Mouse (Mus musculus): ENCODE data around the gene Olfr524. TPM values are rescaled to one million over a fixed set of nuclear protein-coding genes. Genes with fewer than 3 reads are reported as not detected.

The Olfr524 gene
- total RNA-seq, 2 experiments from 2014 or later, result not detected

DNA sequence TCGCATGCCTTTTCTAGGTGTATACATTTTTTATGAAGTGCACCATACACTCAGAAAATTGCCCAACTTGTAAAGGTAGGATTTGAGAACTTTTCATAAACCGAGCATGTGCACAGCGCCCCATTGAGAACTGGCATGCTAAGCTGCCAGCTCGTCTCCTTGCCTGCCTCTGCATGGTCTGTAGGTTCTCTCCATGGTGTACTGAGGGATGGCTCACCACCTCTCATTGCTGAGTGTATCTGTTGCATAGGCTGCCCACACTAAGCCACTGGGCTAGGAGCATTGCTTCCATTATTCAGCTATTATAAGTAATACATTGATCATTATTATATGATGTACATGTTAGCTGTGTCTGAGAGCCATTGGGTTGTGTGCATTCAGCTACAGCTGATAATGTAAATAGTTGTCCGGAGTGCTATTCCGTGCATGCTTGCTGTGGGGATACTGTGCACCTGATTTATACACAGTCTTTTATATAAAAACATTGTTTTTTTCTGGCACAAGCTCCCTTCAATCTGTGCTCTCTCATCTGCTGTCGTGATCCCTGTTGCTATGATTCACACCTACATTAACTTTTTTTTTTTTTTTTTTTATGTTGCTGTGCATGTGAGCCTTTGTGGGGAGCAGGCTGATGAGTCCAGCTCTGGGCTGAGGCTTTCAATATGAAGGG is 17.9 kb downstream of the Olfr524 start:
- intact Hi-C loops (cut with DNase I), result no loop called here
- DNase-seq, result no peak

DNA sequence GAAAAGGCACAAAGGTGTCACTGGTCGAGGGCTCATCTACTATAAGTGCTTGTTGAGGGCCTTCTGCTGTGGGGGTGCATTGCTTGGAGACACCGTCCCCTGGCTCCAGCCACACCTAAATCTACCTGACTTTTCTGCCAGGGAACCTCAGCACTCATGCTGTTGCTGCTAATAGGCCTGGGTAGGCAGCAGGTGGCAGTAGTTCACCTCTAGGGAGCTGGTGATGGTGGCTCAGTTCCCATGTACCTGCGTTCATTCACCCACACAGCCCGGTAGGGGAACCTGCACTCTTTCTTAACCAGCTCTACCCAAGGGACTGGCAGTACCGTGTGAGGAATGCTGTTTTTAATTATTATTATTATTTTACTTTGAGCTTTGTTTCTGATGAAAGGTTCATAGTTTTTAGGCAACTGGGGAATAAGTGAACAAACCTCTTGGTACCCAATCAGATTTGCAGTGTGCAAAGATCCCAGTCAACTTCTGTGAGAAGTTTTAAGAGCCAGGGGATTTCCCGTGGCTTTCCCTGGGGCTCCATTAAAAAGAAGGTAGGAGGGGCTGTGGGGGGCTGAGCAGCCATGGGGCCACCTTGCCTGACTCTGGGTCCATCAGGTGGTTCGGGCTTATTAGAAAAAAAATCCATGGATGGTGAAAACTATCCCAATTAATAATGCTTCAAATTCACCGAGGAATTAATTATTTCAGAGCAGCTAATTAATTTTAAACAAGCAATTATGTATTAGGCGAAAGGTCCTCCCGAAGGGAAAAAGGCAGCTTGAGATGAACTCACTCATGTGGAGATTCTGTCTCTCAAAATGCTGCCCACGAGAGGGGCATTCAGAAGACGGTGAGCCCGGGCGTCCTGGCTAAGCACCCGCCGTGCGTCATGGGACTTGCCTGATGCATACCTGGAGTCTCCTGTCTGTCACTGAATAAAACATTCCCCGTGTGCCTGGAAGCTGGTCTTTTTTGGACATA is 18.8 kb downstream of the Olfr524 start:
- DNase-seq, result no peak
- intact Hi-C loops (cut with DNase I), result no loop called here

DNA sequence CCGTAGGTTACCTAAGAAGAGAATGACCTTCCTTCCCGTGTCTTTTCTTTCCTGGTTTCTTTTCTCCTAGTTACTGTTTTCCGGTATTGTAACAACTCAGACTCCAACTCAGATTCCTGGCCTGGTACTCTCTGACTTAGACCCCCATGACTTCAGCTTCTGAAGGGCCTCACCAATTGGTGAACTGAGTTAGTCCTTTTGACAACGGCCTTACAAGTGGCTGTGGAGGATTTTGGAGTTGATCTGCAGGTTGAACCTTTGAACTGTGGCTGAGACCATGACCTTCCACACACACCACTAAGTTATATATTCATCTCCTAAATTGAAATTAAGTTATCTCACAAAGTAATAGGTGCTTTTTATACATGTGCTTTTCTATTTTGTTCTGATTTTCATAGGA is 21.6 kb downstream of the Olfr524 start:
- DNase-seq, result no peak
- intact Hi-C loops (cut with DNase I), result no loop called here

DNA sequence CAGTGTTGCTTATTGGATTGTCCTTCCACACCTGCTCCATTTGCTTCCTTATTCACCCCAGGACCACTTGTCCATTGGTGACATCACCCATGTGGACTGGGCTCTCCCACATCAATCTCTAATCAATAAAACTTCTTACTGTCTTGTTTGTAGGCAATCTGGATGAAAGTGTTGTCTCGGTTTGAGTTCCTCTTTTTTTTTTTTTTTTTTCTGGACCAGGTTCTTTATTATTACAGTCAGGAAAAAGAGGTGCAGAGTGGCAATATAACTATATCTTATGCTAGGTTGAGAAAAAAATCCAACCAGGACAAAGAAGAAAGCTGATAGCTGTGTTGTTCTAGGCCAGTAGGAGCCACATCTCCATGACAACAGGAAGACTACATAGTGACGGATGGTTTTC is 25.1 kb downstream of the Olfr524 start:
- DNase-seq, result no peak

DNA sequence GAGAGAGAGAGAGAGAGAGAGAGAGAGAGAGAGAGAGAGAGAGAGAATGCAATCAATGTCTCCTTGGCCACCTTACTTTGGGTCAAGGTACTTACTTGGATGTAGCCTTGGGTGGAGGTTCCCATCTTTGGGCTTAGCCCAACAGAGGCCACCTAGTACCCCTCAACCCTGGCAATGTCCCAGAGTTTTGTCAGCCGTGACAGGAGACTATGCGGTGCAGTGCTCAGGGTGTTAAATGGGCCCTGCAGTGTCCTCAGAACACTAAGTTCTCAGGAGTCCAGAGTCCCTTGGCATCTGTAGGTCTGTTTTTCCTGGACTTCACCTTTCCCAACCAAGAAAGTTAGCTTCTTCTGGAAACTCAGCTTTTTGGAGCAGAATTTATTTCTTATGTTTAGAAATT is 26.6 kb downstream of the Olfr524 start:
- intact Hi-C loops (cut with DNase I), result no loop called here
- no peak for DNase-seq

More for the DNA sequence above, 25.1 kb downstream of the Olfr524 start:
- intact Hi-C loops (cut with DNase I), result no loop called here

DNA sequence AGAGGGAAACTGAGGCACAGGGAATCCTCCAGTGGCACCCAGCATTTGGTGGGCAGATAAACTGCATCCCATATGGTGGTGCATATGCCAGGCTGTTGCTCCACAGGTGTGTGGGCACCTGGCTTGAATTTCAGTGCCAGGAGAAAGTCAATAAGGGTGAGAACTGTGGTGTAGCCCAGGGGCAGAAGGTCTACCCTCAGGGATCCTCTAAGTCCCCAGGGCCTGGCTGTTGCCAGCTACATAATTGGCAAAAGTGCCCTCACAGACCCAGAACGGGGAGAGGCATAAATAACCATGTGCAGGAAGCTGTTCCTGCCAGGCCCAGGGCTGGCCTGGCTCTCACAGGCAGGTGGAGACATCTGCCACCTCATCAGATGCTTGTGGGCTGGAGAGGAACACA is 32.8 kb downstream of the Olfr524 start, which contains the start of gene Olfr523:
TSS of gene Olfr523 (plus strand) at position 282 of the 400 bp plus-strand sequence.
- intact Hi-C loops (cut with DNase I), result no loop called here
- DNase-seq, result no peak

DNA sequence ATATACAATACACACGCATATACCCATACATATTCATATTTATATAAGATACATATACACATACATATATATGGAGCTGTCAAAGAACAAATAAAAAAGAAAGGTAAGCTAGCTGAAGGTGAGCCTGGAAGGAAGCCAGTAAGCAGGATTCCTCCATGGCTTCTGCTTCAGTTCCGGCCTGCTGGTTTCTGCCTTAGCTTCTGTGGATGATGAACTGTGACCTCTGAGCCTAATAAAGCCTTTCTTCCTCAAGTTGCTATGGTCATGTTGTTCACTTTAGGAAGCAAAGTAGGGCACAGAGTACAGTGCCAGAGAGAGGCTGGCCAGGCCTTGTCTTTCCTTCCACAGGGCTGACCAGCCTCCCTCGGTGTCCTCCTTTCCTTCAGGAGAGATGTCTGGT is 34.9 kb downstream of the Olfr524 start:
- DNase-seq, result no peak
- intact Hi-C loops (cut with DNase I), result no loop called here

DNA sequence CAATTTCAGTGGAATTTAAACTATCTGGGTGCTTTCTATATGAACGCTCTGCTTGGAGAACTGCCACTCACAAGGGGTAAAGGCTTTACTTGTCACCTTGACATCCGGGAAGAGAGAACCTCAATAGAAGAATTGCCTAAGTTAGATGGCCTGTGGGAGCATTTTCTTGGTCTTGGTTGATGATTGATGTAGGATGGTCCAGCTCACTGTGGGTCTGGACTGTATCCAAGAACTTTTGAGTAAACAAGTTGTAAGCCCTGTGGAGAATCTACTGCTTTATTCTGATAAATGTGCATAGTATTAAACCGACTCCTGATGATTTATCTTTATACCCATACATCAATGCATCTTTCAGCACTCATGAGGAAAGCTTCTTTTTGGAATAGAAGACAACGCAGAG is 36.4 kb downstream of the Olfr524 start:
- no peak for DNase-seq
- intact Hi-C loops (cut with DNase I), result no loop called here

DNA sequence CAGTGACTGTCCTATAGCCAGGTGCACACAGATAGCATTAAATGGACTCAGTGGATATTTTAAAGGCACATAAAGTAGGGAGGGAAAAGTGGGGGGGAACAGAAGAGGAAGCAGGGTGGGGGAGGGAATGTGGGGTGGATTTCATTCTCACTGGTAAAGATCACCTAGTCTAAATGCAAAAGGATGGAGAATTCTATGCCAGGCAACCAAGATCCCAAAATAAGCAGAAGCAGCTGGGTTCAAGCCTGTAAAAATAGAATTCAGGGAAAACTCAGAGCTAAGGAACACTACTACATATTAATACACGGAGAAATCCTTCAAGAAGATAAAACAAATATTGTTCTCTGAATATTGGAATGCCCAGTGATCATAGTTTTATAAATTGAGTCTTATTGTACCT is 37.8 kb downstream of the Olfr524 start:
- DNase-seq, result no peak
- intact Hi-C loops (cut with DNase I), result no loop called here

DNA sequence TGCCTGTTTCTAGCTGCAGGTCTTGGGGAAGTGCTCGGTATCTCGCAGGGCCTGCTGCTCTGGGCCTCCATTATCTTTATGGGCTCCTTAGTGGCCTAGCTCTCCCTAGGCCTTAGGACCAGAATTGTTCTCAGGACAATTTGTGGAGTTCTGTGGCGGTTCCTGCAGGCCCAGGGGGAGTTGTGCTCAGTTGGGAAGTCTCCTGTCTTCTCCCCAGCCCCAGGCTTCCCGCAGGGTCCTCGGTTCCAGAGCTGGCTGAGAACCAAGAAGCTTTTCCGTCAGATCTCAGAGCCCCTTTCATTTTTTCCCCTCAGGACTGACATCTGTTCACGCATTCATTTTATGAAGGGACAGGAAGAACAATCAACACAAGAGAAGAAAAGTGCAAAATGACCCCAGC is 41.1 kb downstream of the Olfr524 start, which contains the start of gene Olfr522:
TSS of gene Olfr522 (minus strand) at position 101 of the 400 bp plus-strand sequence.
- intact Hi-C loops (cut with DNase I), result no loop called here
- DNase-seq, result no peak

DNA sequence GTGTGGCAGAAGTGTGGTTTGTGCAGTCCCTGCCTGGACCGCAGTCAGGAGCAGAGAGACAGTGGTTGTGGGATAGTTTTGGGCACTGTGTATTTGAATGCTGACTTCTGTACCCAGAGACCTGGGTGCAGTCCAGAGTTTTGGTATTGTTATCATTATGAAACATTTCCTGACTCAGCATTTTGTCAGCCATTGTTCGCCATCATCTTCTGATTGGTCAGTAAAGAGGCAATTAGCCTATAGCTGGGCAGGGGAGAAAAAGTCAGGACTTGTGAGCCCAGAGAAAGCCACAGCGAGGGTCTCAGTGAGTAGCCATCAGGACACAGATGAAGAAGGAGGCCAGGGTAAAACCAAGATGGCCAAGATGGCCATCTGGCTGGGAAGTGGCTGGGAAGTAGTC is 45.4 kb downstream of the Olfr524 start:
- no peak for DNase-seq
- intact Hi-C loops (cut with DNase I), result no loop called here

DNA sequence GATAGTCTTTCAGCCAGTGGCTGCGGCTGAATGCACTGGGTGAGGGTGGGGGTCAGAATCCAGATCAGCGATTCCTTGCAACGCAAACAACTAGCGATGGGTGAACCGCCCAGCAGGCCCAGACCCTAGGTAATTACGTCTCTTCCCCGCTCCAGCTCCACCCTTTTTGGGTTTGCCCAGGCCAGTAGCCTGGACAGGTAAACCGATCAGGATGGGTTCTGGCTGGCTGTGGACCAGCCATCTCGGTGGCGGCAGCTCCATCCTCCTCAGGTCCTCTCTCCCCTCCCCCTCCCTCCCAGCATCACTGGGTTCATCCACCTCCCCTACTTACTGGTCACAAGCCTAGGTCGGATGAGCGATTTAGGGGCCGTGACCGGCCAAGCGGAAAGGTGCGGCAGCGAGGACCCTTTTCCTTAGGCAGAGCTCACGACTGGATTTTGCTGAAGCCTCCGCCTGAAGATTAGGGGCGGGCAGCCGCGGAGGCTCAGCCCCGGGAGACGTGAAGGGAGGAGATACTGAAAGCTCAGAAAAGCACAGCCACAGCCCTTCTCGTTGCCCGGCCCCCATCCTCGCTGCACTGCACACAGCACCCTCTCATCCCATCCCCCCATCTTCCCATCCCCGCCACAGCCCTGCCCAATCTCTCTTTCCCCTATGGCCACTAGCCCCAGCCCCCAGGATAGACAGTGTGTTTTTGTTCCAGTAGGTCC is 51.4 kb downstream of the Olfr524 start, which contains the start of gene Sprn:
TSS of gene Sprn (minus strand) at position 660 of the 710 bp plus-strand sequence.
- intact Hi-C loops (cut with DNase I), result no loop called here
- DNase-seq, result peak in 1 of 2 experiments; percentile 13

DNA sequence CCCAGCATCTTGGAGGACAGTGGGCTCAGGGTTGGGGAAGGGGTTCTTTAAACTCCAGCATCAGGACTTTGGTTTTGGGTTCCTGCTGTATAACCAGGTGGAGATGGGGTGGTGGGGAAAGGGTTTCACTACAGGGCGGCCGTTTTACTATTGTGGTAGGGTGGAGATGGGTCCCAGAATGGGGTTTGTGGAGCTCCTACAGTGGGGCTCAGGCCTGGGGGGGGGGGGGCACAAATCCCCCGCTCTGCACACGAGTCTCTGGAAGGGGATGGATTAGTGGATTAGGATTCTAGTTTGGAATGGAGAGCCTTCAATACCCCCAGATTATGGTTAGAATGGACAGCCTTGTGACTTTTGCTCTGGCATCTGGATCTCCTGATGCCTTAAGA is 51.9 kb downstream of the Olfr524 start:
- DNase-seq, result no peak
- intact Hi-C loops (cut with DNase I), result no loop called here

DNA sequence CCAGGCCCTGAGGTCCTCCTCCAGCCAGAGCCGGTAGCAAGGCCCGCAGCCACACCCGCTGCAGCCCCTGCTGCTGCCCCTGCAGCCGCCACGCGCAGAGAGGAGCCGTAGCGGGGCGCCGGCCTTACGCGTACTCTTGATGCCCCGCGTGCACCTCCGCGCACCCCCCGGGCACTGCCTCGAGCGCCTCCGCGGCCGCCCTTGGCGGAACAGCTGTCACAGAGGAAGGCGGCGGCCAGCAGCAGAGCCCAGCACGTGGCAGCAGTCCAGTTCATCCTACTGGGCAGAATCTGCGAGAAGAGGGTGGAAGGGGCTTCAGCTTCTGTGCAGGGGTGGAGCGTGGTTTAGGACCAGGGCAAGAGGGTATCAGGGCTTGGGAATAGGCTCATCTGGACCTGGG is 52.4 kb downstream of the Olfr524 start:
- intact Hi-C loops (cut with DNase I), result no loop called here
- peak in 1 of 2 experiments; percentile 13 for DNase-seq

Other genes starting within 250 kb of the Olfr524 start
- not detected for gene 6430531B16Rik, start 227.2 kb downstream of the Olfr524 start, total RNA-seq (2021)
- gene Adam8, start 213.4 kb downstream of the Olfr524 start, total RNA-seq (2021), result under 1 TPM; 0.49 to 0.61 TPM
- 10 to 100 TPM; 10.1 to 12.4 TPM for gene Zfp511, start 169.6 kb downstream of the Olfr524 start, total RNA-seq (2021)
- gene Tubgcp2, start 169.3 kb downstream of the Olfr524 start, total RNA-seq (2021), result 10 to 100 TPM; 26.9 to 34.4 TPM
- gene Msx3, start 156.9 kb downstream of the Olfr524 start, total RNA-seq (2021), result not detected
- not detected for gene Caly, start 123.4 kb downstream of the Olfr524 start, total RNA-seq (2021)
- not detected for gene Prap1, start 112.6 kb downstream of the Olfr524 start, total RNA-seq (2021)
- 10 to 100 TPM; 72.7 to 79.5 TPM for gene Fuom, start 103.5 kb downstream of the Olfr524 start, total RNA-seq (2021)
- gene Paox, start 90.2 kb downstream of the Olfr524 start, total RNA-seq (2021), result 1 to 10 TPM; 3.3 to 5.1 TPM
- 100 to 1,000 TPM; 458 to 480 TPM for gene Echs1, start 89.5 kb downstream of the Olfr524 start, total RNA-seq (2021)
- 10 to 100 TPM; 24.7 to 28.3 TPM for gene Mtg1, start 68.4 kb downstream of the Olfr524 start, total RNA-seq (2021)
- gene Sprn, start 51.1 kb downstream of the Olfr524 start, total RNA-seq (2021), result 1 to 10 TPM in 1 of 2 experiments, under 1 TPM in 1; 0.46 to 1.0 TPM
- gene Olfr522, start 41.2 kb downstream of the Olfr524 start, total RNA-seq (2021), result not detected
- gene Olfr523, start 32.7 kb downstream of the Olfr524 start, total RNA-seq (2021), result not detected
- gene Cd163l1, start 12.3 kb upstream of the Olfr524 start, total RNA-seq (2021), result not detected
- not detected for gene 5830411N06Rik, start 41.3 kb upstream of the Olfr524 start, total RNA-seq (2021)
- not detected for gene Olfr525, start 114.9 kb upstream of the Olfr524 start, total RNA-seq (2021)
- gene Olfr527, start 128.1 kb upstream of the Olfr524 start, total RNA-seq (2021), result not detected
- gene Olfr60, start 155.7 kb upstream of the Olfr524 start, total RNA-seq (2021), result not detected
- not detected for gene Olfr530, start 170.4 kb upstream of the Olfr524 start, total RNA-seq (2021)
- not detected for gene Olfr531, start 197.0 kb upstream of the Olfr524 start, total RNA-seq (2021)
- not detected for gene Olfr532, start 215.7 kb upstream of the Olfr524 start, total RNA-seq (2021)

Data from heart, postnatal 36 days (tissue).